Mouse (Mus musculus): Measurements from ENCODE around the gene Tut7. TPM values are rescaled to one million over a fixed set of nuclear protein-coding genes. Genes with fewer than 3 reads are reported as not detected.

The Tut7 gene
- total RNA-seq, 2 experiments from 2014 or later: 38.7 to 40.8 TPM

Other genes with a start within 250 kb of the Tut7 start
- 10 to 100 TPM; 50.6 to 53.5 TPM for gene Agtpbp1, start 237.9 kb downstream of the Tut7 start, total RNA-seq (2021)
- 10 to 100 TPM; 26.6 to 37.5 TPM for gene Naa35, start 237.9 kb downstream of the Tut7 start, total RNA-seq (2021)
- 1 to 10 TPM; 5.0 to 6.5 TPM for gene Golm1, start 147.3 kb downstream of the Tut7 start, total RNA-seq (2021)
- not detected for gene 4921517D22Rik, start 129.0 kb downstream of the Tut7 start, total RNA-seq (2021)
- not detected for gene Spata31d1a, start 112.8 kb downstream of the Tut7 start, total RNA-seq (2021)
- gene Spata31d1b, start 110.9 kb downstream of the Tut7 start, total RNA-seq (2021): not detected
- not detected for gene Spata31d1d, start 91.4 kb downstream of the Tut7 start, total RNA-seq (2021)
- under 1 TPM in 1 of 2 experiments, not detected in 1; 0.26 TPM for gene 1700014D04Rik, start 76.4 kb downstream of the Tut7 start, total RNA-seq (2021)
- 100 to 1,000 TPM; 171 to 180 TPM for gene Isca1, start 53.3 kb downstream of the Tut7 start, total RNA-seq (2021)
- not detected for gene Gm49354, start 40.9 kb downstream of the Tut7 start, total RNA-seq (2021)